Mouse (Mus musculus): ENCODE measurements around the gene Rhox3e. TPM values are rescaled to one million over a fixed set of nuclear protein-coding genes. Genes with fewer than 3 reads are reported as not detected.
"Not testable (repeated sequence)": the region's sequence is repeated elsewhere in the genome, so short reads cannot be mapped to it uniquely, and the experiment has no call there.

Gene Rhox3e
- total RNA-seq (2021): not detected

DNA sequence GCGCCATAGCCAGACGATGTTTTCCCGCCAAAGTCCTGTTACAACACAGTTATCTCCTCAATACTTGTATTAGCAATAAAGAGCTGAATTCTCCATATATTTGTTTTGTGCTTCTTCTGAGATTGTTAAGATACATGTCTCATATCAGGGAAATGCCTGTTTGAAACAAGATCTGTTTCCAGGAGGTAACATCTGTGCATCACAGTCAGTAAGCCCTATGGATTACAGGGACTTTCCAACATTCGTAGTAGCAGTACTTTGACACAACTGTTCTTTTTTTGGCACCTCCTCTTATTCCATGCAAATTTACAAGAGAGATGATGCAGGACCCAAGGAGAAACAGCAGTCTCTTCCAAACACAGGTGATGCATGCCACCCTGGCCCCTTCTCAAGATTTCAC is at the start of gene Rhox3e:
Gene Rhox3e, plus strand, starts transcription at position 301 of the 400 bp plus-strand sequence.
- DNase-seq (ENCODE audit: low spot score in 2 of 2); intact Hi-C loops (cut with DNase I): not testable (repeated sequence)

DNA sequence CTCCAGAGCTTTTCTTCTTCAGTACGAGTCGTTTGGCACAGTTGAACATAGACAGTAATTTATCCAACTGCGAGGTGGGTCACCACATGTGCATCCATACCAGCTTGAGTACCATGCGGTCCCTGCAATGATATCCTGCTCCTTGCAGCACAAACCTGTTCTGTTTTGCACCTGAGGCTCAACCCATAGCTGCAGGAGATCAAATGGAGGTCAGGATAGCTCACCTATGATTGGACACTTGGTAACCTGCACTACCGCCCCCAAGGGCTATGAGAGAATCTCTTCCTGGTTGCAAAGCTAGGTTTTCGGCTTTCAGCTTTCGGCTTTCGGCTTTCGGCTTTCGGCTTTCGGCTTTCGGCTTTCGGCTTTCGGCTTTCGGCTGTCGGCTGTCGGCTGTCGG is 27.8 kb upstream of the Rhox3e start, which contains the start of gene Rhox4d:
Gene Rhox4d, plus strand, starts transcription at position 301 of the 400 bp plus-strand sequence.
- intact Hi-C loops (cut with DNase I); DNase-seq (ENCODE audit: low spot score in 2 of 2): not testable (repeated sequence)

DNA sequence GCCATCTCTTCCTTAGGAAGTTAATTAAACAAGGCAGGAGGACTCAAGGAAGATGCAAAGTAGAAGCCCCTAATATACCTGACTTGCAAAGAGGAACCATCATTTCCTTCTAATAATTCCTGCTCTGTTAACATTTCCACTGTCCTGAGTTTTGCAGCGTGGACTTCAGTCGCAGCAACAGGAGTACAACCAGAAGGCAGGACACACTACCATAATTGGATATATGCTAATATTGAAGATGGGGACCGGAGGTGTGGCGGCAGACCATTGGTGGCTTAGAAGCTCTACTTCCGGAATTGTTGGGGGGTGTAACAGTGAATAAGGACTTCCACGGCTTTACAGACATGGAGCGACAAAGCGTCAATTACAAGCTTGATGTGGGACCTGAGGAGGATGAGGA is 11.7 kb upstream of the Rhox3e start, which contains the start of gene Rhox2e:
Gene Rhox2e, plus strand, starts transcription at position 301 of the 400 bp plus-strand sequence.
- DNase-seq (ENCODE audit: low spot score in 2 of 2); intact Hi-C loops (cut with DNase I): not testable (repeated sequence)

DNA sequence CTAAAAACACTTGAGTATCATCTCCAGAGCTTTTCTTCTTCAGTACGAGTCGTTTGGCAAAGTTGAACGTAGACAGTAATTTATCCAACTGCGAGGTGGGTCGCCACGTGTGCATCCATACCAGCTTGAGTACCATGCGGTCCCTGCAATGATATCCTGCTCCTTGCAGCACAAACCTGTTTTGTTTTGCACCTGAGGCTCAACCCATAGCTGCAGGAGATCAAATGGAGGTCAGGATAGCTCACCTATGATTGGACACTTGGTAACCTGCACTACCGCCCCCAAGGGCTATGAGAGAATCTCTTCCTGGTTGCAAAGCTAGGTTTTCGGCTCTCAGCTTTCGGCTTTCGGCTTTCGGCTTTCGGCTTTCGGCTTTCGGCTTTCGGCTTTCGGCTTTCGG is 15.3 kb downstream of the Rhox3e start, which contains the start of gene Rhox4e:
Gene Rhox4e, plus strand, starts transcription at position 301 of the 400 bp plus-strand sequence.
- DNase-seq (ENCODE audit: low spot score in 2 of 2); intact Hi-C loops (cut with DNase I): not testable (repeated sequence)

DNA sequence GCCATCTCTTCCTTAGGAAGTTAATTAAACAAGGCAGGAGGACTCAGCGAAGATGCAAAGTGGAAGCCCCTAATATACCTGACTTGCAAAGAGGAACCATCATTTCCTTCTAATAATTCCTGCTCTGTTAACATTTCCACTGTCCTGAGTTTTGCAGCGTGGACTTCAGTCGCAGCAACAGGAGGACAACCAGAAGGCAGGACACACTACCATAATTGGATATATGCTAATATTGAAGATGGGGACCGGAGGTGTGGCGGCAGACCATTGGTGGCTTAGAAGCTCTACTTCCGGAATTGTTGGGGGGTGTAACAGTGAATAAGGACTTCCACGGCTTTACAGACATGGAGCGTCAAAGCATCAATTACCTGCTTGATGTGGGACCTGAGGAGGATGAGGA is 29.3 kb downstream of the Rhox3e start, which contains the start of gene Rhox2f:
Gene Rhox2f, plus strand, starts transcription at position 301 of the 400 bp plus-strand sequence.
- intact Hi-C loops (cut with DNase I): not testable (repeated sequence)

DNA sequence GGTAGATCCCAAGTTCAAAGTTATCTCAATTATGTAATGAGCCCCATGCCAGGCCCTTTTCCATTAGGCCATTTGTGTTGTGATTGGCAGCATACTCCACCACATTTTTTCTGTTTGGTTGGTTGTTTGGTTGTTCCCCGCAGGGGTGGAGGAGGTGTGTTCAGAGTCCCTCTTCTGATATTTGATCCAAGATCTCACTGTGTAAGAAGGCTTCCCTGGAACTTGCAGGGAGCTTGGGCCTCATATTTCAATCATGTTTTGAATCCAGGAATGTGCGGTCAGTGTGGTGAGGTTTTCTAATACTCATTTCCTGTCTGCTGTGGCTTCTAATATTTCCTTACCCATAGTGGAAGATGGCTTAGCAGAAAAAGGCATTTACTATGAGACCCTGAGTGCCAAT is 30.8 kb downstream of the Rhox3e start:
- intact Hi-C loops (cut with DNase I); DNase-seq (ENCODE audit: low spot score in 2 of 2): not testable (repeated sequence)

More for the DNA sequence above, 29.3 kb downstream of the Rhox3e start, which contains the start of gene Rhox2f:
- not testable (repeated sequence) for DNase-seq (ENCODE audit: low spot score in 2 of 2)

DNA sequence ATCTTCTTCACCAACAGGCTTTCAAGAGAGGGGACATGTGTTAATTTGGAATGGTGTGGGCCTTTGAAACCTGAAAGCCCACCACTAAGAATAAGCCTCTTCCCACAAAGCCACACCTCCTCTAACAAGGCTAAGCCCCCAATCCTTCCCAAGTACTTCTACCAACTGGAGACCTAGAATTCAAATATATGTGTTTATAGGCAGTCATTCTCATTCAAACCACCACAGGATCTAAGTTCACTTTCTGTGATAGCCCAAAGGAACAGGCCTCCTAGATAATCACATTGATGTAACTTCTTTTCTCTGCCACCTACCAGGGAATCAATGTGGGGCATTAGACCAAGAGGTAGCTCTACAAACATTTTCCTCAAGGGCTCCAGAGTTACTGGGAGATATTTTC is 38.9 kb downstream of the Rhox3e start, which contains the start of gene Rhox3f:
Gene Rhox3f, plus strand, starts transcription at position 301 of the 400 bp plus-strand sequence.
- DNase-seq (ENCODE audit: low spot score in 2 of 2); intact Hi-C loops (cut with DNase I): not testable (repeated sequence)

Other genes starting within 250 kb of the Rhox3e start
- not detected for gene Rhox3a2, start 162.0 kb upstream of the Rhox3e start, total RNA-seq (2021)
- gene Rhox4a2, start 151.2 kb upstream of the Rhox3e start, total RNA-seq (2021): not detected
- not detected for gene Rhox2b, start 130.0 kb upstream of the Rhox3e start, total RNA-seq (2021)
- gene Rhox4b, start 109.5 kb upstream of the Rhox3e start, total RNA-seq (2021): not detected
- not detected for gene Rhox2c, start 88.3 kb upstream of the Rhox3e start, total RNA-seq (2021)
- gene Rhox3c, start 83.4 kb upstream of the Rhox3e start, total RNA-seq (2021): not detected
- gene Rhox4c, start 61.7 kb upstream of the Rhox3e start, total RNA-seq (2021): not detected
- gene Rhox2d, start 48.6 kb upstream of the Rhox3e start, total RNA-seq (2021): not detected
- not detected for gene Rhox4d, start 27.7 kb upstream of the Rhox3e start, total RNA-seq (2021)
- gene Rhox2e, start 11.6 kb upstream of the Rhox3e start, total RNA-seq (2021): not detected
- not detected for gene Rhox4e, start 15.4 kb downstream of the Rhox3e start, total RNA-seq (2021)
- gene Rhox2f, start 29.4 kb downstream of the Rhox3e start, total RNA-seq (2021): not detected
- not detected for gene Rhox3f, start 39.0 kb downstream of the Rhox3e start, total RNA-seq (2021)
- not detected for gene Rhox4f, start 65.7 kb downstream of the Rhox3e start, total RNA-seq (2021)
- gene Rhox3g, start 86.6 kb downstream of the Rhox3e start, total RNA-seq (2021): not detected
- not detected for gene Rhox2g, start 101.5 kb downstream of the Rhox3e start, total RNA-seq (2021)
- not detected for gene Rhox4g, start 109.3 kb downstream of the Rhox3e start, total RNA-seq (2021)
- not detected for gene Rhox3h, start 126.7 kb downstream of the Rhox3e start, total RNA-seq (2021)
- gene Rhox2h, start 131.3 kb downstream of the Rhox3e start, total RNA-seq (2021): not detected

All from left cerebral cortex, postnatal 36 days (tissue).